Mouse (Mus musculus): Measurements from ENCODE around the gene Itga9. TPM values are rescaled to one million over a fixed set of nuclear protein-coding genes. Genes with fewer than 3 reads are reported as not detected.

Itga9 gene
- polyA plus RNA-seq, 1 experiment: 9.0 TPM

DNA sequence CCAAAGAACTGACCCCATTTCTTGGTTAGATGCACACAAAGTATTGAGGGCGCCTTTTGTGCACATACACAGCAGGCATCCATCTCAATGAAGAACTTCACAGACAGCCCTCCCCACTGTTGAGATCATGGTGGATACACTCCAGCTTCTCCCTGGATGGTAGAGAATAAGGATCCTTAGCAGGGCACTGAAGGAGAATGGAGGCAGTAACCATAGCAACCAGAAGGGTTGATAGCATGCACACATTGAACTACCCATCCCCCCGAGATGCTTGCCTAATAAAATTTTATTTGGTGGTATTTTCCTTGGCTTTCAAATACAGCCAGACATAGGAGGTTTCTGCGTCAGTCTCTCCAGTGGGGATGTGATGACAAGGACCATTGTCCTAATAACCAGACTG, 184.7 kb downstream of the Itga9 start:
- no peaks in the 10 kb centered on the region for H3K27me3 ChIP-seq (ENCODE audit: control insufficient read depth, insufficient read depth, low read length)
- no peak for DNase-seq
- no peaks in the 10 kb centered on the region for H3K4me1 ChIP-seq (replicated peaks; ENCODE audit: control insufficient read depth, insufficient read depth, low read length)
- H3K36me3 ChIP-seq (ENCODE audit: control insufficient read depth, insufficient read depth, low read length): no peaks in the 10 kb centered on the region
- WGBS: 96% methylated on average over 3 of the region's 3 CpGs
- TF ChIP-seq POLR2A (IDR thresholded peaks at IDR 0.05; ENCODE audit: control insufficient read depth, extremely low read depth, insufficient read depth, low read length, poor library complexity): no peak
- no peak for TF ChIP-seq CTCF (IDR thresholded peaks at IDR 0.05; ENCODE audit: borderline replicate concordance, control insufficient read depth, extremely low read depth, insufficient read depth, low read length, poor library complexity)
- H3K4me3 ChIP-seq (ENCODE audit: control insufficient read depth, insufficient read depth, low read length): no peak overlapping the region
- H3K27ac ChIP-seq (ENCODE audit: control insufficient read depth, insufficient read depth, low read length): no peak overlapping the region

DNA sequence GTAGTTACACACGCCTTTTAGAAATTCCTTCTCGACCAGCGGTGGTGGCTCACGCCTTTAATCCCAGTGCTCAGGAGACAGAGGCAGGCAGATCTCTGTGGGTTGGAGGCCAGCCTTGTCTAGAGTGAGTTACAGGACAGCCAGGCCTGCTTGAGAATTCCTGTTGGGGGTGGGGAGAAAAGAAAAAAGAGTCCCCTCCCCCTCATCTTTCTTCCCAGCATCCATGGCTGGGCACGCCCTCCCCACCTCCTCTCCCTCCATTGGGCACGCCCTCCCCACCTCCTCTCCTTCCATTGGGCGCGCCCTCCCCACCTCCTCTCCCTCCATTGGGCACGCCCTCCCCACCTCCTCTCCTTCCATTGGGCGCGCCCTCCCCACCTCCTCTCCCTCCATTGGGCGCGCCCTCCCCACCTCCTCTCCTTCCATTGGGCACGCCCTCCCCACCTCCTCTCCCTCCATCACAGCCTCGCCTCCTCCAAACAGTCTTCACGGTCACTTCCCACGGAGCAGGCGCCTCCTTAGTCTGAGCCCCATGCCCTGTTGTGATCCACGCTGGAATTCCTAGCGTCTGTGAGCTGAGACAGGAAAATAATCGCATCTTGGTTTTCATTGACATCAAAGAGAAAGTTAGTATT, 186.8 kb downstream of the Itga9 start:
- no peak for DNase-seq
- no peaks in the 10 kb centered on the region for H3K4me1 ChIP-seq (replicated peaks; ENCODE audit: control insufficient read depth, insufficient read depth, low read length)
- 97% methylated on average over 19 of the region's 21 CpGs for WGBS
- no peaks in the 10 kb centered on the region for H3K36me3 ChIP-seq (ENCODE audit: control insufficient read depth, insufficient read depth, low read length)
- no peak overlapping the region for H3K4me3 ChIP-seq (ENCODE audit: control insufficient read depth, insufficient read depth, low read length)
- H3K27me3 ChIP-seq (ENCODE audit: control insufficient read depth, insufficient read depth, low read length): no peaks in the 10 kb centered on the region
- TF ChIP-seq CTCF (IDR thresholded peaks at IDR 0.05; ENCODE audit: borderline replicate concordance, control insufficient read depth, extremely low read depth, insufficient read depth, low read length, poor library complexity): no peak
- no peak for TF ChIP-seq POLR2A (IDR thresholded peaks at IDR 0.05; ENCODE audit: control insufficient read depth, extremely low read depth, insufficient read depth, low read length, poor library complexity)
- H3K27ac ChIP-seq (ENCODE audit: control insufficient read depth, insufficient read depth, low read length): no peak overlapping the region

DNA sequence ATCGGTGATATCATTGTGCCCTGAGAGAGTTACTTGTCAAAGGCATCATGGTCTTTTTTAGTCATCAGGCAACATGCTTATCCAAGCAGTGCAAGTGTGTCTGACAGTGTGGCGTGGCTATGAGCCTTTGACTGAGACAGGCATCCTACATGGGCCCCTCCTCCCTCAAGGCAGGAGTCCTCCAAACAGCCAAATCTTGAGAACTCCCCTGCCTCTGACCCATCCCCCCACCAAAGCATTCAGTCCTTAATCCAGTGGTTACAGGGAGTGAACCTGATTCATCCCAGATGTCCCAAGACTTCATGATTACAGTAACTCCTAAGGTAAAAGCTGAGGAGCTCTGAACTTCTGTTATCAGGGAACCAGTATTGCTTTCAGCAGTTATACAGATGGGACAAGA, 188.2 kb downstream of the Itga9 start:
- no peak for DNase-seq
- 95% methylated on average over 2 of the region's 2 CpGs for WGBS

DNA sequence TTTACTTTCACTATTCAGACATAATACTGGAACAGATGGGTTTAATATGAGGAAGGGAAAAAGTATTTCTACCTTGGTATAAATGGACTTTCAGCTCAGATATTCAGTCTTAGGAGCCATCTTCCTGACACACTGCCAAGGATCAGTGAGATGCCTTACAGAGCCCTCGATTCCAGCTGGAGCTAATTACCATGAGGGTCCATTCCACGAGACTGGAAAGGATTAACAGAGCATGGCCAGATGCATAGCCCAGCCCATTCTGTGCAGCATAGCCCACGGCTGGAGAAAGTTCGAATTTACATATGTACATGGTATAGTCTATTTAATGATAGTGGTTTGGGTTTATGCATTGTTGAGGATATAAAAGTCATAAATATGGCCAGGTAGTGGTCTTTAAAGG, 188.8 kb downstream of the Itga9 start:
- no peaks in the 10 kb centered on the region for H3K27me3 ChIP-seq (ENCODE audit: control insufficient read depth, insufficient read depth, low read length)
- 95% methylated on average over 4 of the region's 4 CpGs for WGBS
- no peak for TF ChIP-seq CTCF (IDR thresholded peaks at IDR 0.05; ENCODE audit: borderline replicate concordance, control insufficient read depth, extremely low read depth, insufficient read depth, low read length, poor library complexity)
- TF ChIP-seq POLR2A (IDR thresholded peaks at IDR 0.05; ENCODE audit: control insufficient read depth, extremely low read depth, insufficient read depth, low read length, poor library complexity): no peak

More for the DNA sequence above, 188.2 kb downstream of the Itga9 start:
- Histone ChIP-seq H3K4me1 (replicated peaks; ENCODE audit: control insufficient read depth, insufficient read depth, low read length) (no peaks in the 10 kb centered on the region), H3K27ac (ENCODE audit: control insufficient read depth, insufficient read depth, low read length) (no peak overlapping the region), H3K36me3 (ENCODE audit: control insufficient read depth, insufficient read depth, low read length) (no peaks in the 10 kb centered on the region), H3K4me3 (ENCODE audit: control insufficient read depth, insufficient read depth, low read length) (no peak overlapping the region), H3K27me3 (ENCODE audit: control insufficient read depth, insufficient read depth, low read length) (no peaks in the 10 kb centered on the region)
- TF ChIP-seq CTCF (IDR thresholded peaks at IDR 0.05; ENCODE audit: borderline replicate concordance, control insufficient read depth, extremely low read depth, insufficient read depth, low read length, poor library complexity) (no peak), POLR2A (IDR thresholded peaks at IDR 0.05; ENCODE audit: control insufficient read depth, extremely low read depth, insufficient read depth, low read length, poor library complexity) (no peak)

GRCm38 (mm10) chr9:118799105-118799504, 192.6 kb downstream of the Itga9 start:
- no peak overlapping the region for H3K27ac ChIP-seq (ENCODE audit: control insufficient read depth, insufficient read depth, low read length)
- no peak overlapping the region for H3K4me3 ChIP-seq (ENCODE audit: control insufficient read depth, insufficient read depth, low read length)
- 95% methylated on average over 7 of the region's 7 CpGs for WGBS
- no peaks in the 10 kb centered on the region for H3K4me1 ChIP-seq (replicated peaks; ENCODE audit: control insufficient read depth, insufficient read depth, low read length)
- TF ChIP-seq CTCF (IDR thresholded peaks at IDR 0.05; ENCODE audit: borderline replicate concordance, control insufficient read depth, extremely low read depth, insufficient read depth, low read length, poor library complexity) (no peak), POLR2A (IDR thresholded peaks at IDR 0.05; ENCODE audit: control insufficient read depth, extremely low read depth, insufficient read depth, low read length, poor library complexity) (no peak)
- no peaks in the 10 kb centered on the region for H3K27me3 ChIP-seq (ENCODE audit: control insufficient read depth, insufficient read depth, low read length)
- H3K36me3 ChIP-seq (ENCODE audit: control insufficient read depth, insufficient read depth, low read length): no peaks in the 10 kb centered on the region
- DNase-seq: no peak

More for the DNA sequence above, 188.8 kb downstream of the Itga9 start:
- H3K27ac ChIP-seq (ENCODE audit: control insufficient read depth, insufficient read depth, low read length): no peak overlapping the region
- H3K36me3 ChIP-seq (ENCODE audit: control insufficient read depth, insufficient read depth, low read length): no peaks in the 10 kb centered on the region
- no peak for DNase-seq
- no peaks in the 10 kb centered on the region for H3K4me1 ChIP-seq (replicated peaks; ENCODE audit: control insufficient read depth, insufficient read depth, low read length)
- H3K4me3 ChIP-seq (ENCODE audit: control insufficient read depth, insufficient read depth, low read length): no peak overlapping the region

- H3K36me3 ChIP-seq (ENCODE audit: control insufficient read depth, insufficient read depth, low read length): no peaks in the 10 kb centered on the region
- H3K27ac ChIP-seq (ENCODE audit: control insufficient read depth, insufficient read depth, low read length): no peak overlapping the region
- no peaks in the 10 kb centered on the region for H3K27me3 ChIP-seq (ENCODE audit: control insufficient read depth, insufficient read depth, low read length)
- 89% methylated on average over 15 of the region's 15 CpGs for WGBS
- H3K4me3 ChIP-seq (ENCODE audit: control insufficient read depth, insufficient read depth, low read length): no peak overlapping the region
- H3K4me1 ChIP-seq (replicated peaks; ENCODE audit: control insufficient read depth, insufficient read depth, low read length): no peaks in the 10 kb centered on the region
- TF ChIP-seq POLR2A (IDR thresholded peaks at IDR 0.05; ENCODE audit: control insufficient read depth, extremely low read depth, insufficient read depth, low read length, poor library complexity) (no peak), CTCF (IDR thresholded peaks at IDR 0.05; ENCODE audit: borderline replicate concordance, control insufficient read depth, extremely low read depth, insufficient read depth, low read length, poor library complexity) (no peak)
- DNase-seq: no peak
Measured at GRCm38 (mm10) chr9:118801176-118801909, 194.9 kb downstream of the Itga9 start.

All from thymus, adult 2 months (tissue).